Comparison of ENCODE assay signal across 8 mouse cellular contexts in genomic region chr10:43173828-43174325, GRCm38 (mm10). TPM values are rescaled to one million over a fixed set of nuclear protein-coding genes. Genes with fewer than 3 reads are reported as not detected.
A peak's percentile ranks its signal among the peaks of the same experiment; 100 is the strongest.
DNase-seq lines count a peak whose midpoint lies in the region; ATAC-seq lines count a peak whose summit lies in the region.

No protein-coding gene starts in this region.

- peak overlapping the region; percentile 85 for H3K4me3 ChIP-seq in forebrain, embryonic 14.5 days (ENCODE audit: low read depth, low read length)
- H3K4me3 ChIP-seq in kidney, embryonic 15.5 days (replicated peaks) = peak overlapping the region; percentile 87
- peak overlapping the region; percentile 82 for H3K4me3 ChIP-seq in neural tube, embryonic 11.5 days (ENCODE audit: low read depth, low read length)

- H3K27ac ChIP-seq in forebrain, embryonic 14.5 days (ENCODE audit: low read depth, low read length) = peak overlapping the region; percentile 96
- peak overlapping the region; percentile 79 for H3K27ac ChIP-seq in kidney, embryonic 15.5 days
- H3K27ac ChIP-seq in neural tube, embryonic 11.5 days (ENCODE audit: low read depth, low read length) = peak overlapping the region; percentile 88

- 0% methylated on average over 20 of the region's 38 CpGs for WGBS in forebrain, embryonic 14.5 days
- WGBS in kidney, embryonic 15.5 days = 0% methylated on average over 28 of the region's 38 CpGs
- under 1% methylated on average over 32 of the region's 38 CpGs for WGBS in neural tube, embryonic 11.5 days

- H3K4me1 ChIP-seq in forebrain, embryonic 14.5 days (ENCODE audit: control insufficient read depth, insufficient read depth, low read length) = peaks cover 27% of the 10 kb centered on the region
- peaks cover 36% of the 10 kb centered on the region for H3K4me1 ChIP-seq in kidney, embryonic 15.5 days
- H3K4me1 ChIP-seq in neural tube, embryonic 11.5 days (ENCODE audit: control insufficient read depth, insufficient read depth, low read length) = peaks cover 12% of the 10 kb centered on the region

- DNase-seq in left cerebral cortex, postnatal 4 days = peak; percentile 56
- no peak for DNase-seq in left cerebral cortex, postnatal 36 days (ENCODE audit: low spot score in 2 of 2)
- DNase-seq in adrenal gland, postnatal 25 days = peak; percentile 31
- DNase-seq in forebrain, embryonic 14.5 days (ENCODE audit: low spot score) = peak; percentile 58
- peak; percentile 59 for DNase-seq in neural tube, embryonic 11.5 days (ENCODE audit: low spot score)
- DNase-seq in right cerebral cortex, adult 2 months (ENCODE audit: low spot score in 2 of 2) = no peak

- ATAC-seq in forebrain, embryonic 14.5 days = peak; percentile 68
- 0 out of 2 replicates have a peak, but pooled peaks have one; percentile 27 for ATAC-seq in kidney, embryonic 15.5 days (replicated peaks; ENCODE audit: low FRiP score)
- ATAC-seq in neural tube, embryonic 11.5 days (ENCODE audit: insufficient read depth, low FRiP score, low TSS enrichment) = peak; percentile 53
- ATAC-seq in inflammation-experienced regulatory T-cells, adult 6 months = no peak

- no peaks in the 10 kb centered on the region for H3K27me3 ChIP-seq in forebrain, embryonic 14.5 days (replicated peaks; ENCODE audit: control insufficient read depth, insufficient read depth, low read length)
- H3K27me3 ChIP-seq in kidney, embryonic 15.5 days = peaks cover 77% of the 10 kb centered on the region
- H3K27me3 ChIP-seq in neural tube, embryonic 11.5 days (ENCODE audit: control insufficient read depth, insufficient read depth, low read length) = peaks cover 9% of the 10 kb centered on the region

- H3K4me2 ChIP-seq in forebrain, embryonic 14.5 days (ENCODE audit: low read length) = peak overlapping the region; percentile 92
- H3K4me2 ChIP-seq in kidney, embryonic 15.5 days = peak overlapping the region; percentile 98
- peak overlapping the region; percentile 93 for H3K4me2 ChIP-seq in neural tube, embryonic 11.5 days (ENCODE audit: low read depth)

- peak overlapping the region; percentile 93 for H3K9ac ChIP-seq in forebrain, embryonic 14.5 days (ENCODE audit: low read length)
- peak overlapping the region; percentile 73 for H3K9ac ChIP-seq in kidney, embryonic 15.5 days
- peak overlapping the region; percentile 87 for H3K9ac ChIP-seq in neural tube, embryonic 11.5 days (ENCODE audit: low read length)

- intact Hi-C loops in left cerebral cortex, postnatal 4 days (cut with DNase I) = loop anchor here (5.0 to 10.0 kb wide), 3 partner anchors 149 to 303 kb away; partner anchors contain the start of gene Bend3
- intact Hi-C loops in left cerebral cortex, postnatal 36 days (cut with DNase I) = loop anchor here (2.0 to 5.0 kb wide), 5 partner anchors 47 to 303 kb away; partner anchors contain the start of genes Bend3 and Pdss2

- no peaks in the 10 kb centered on the region for H3K9me3 ChIP-seq in forebrain, embryonic 14.5 days (replicated peaks; ENCODE audit: control insufficient read depth, low read length)
- no peaks in the 10 kb centered on the region for H3K9me3 ChIP-seq in kidney, embryonic 15.5 days (replicated peaks)
- no peaks in the 10 kb centered on the region for H3K9me3 ChIP-seq in neural tube, embryonic 11.5 days (ENCODE audit: control insufficient read depth, low read length)

- no peaks in the 10 kb centered on the region for H3K36me3 ChIP-seq in forebrain, embryonic 14.5 days (ENCODE audit: control insufficient read depth, insufficient read depth, low read length)
- no peaks in the 10 kb centered on the region for H3K36me3 ChIP-seq in kidney, embryonic 15.5 days
- H3K36me3 ChIP-seq in neural tube, embryonic 11.5 days (ENCODE audit: control insufficient read depth, insufficient read depth, low read length) = no peaks in the 10 kb centered on the region

RNA-seq across cellular contexts. Expression of gene Sobp, which starts 0.5 kb away (rescaled TPM):
- 100 to 1,000 TPM; 130 to 133 TPM for total RNA-seq in left cerebral cortex, postnatal 4 days (2021)
- 10 to 100 TPM; 76.7 to 79.5 TPM for total RNA-seq in left cerebral cortex, postnatal 36 days (2021)
- total RNA-seq in adrenal gland, postnatal 25 days (2021) = 6.2 and 6.3 TPM in 2 replicates
- polyA plus RNA-seq in forebrain, embryonic 14.5 days (2014; fragmentation: Nextera tagmentation; extraction: Ambion mirVana) = 12.8 and 14.5 TPM in 2 replicates
- polyA plus RNA-seq in kidney, embryonic 15.5 days (2015; fragmentation: Nextera tagmentation; extraction: Ambion mirVana) = 2.1 TPM in 2 replicates
- 4.5 and 4.6 TPM in 2 replicates for polyA plus RNA-seq in neural tube, embryonic 11.5 days (2014; fragmentation: Nextera tagmentation; extraction: Ambion mirVana)
- polyA plus RNA-seq in inflammation-experienced regulatory T-cells, adult 6 months (2017; shearing (Covaris generic)) = not detected

RNA-seq across cellular contexts. Expression of gene 9030612E09Rik, which starts 0.6 kb away (rescaled TPM):
- 1 to 10 TPM; 1.7 to 3.0 TPM for total RNA-seq in left cerebral cortex, postnatal 4 days (2021)
- 1 to 10 TPM; 1.4 to 2.8 TPM for total RNA-seq in left cerebral cortex, postnatal 36 days (2021)
- 0.82 TPM in 1 of 2 replicates, not detected in the other for total RNA-seq in adrenal gland, postnatal 25 days (2021)
- polyA plus RNA-seq in forebrain, embryonic 14.5 days (2014; fragmentation: Nextera tagmentation; extraction: Ambion mirVana) = 2.0 TPM in 2 replicates
- 0.71 and 0.96 TPM in 2 replicates for polyA plus RNA-seq in kidney, embryonic 15.5 days (2015; fragmentation: Nextera tagmentation; extraction: Ambion mirVana)
- 1.3 and 1.9 TPM in 2 replicates for polyA plus RNA-seq in neural tube, embryonic 11.5 days (2014; fragmentation: Nextera tagmentation; extraction: Ambion mirVana)
- polyA plus RNA-seq in inflammation-experienced regulatory T-cells, adult 6 months (2017; shearing (Covaris generic)) = not detected

RNA-seq across cellular contexts. Expression of gene Pdss2, which starts 47.4 kb away (rescaled TPM):
- total RNA-seq in left cerebral cortex, postnatal 4 days (2021) = 10 to 100 TPM; 19.5 to 21.5 TPM
- total RNA-seq in left cerebral cortex, postnatal 36 days (2021) = 10 to 100 TPM; 16.2 to 16.5 TPM
- 15.3 and 19.2 TPM in 2 replicates for total RNA-seq in adrenal gland, postnatal 25 days (2021)
- 13.3 and 13.9 TPM in 2 replicates for polyA plus RNA-seq in forebrain, embryonic 14.5 days (2014; fragmentation: Nextera tagmentation; extraction: Ambion mirVana)
- 14.5 and 15.3 TPM in 2 replicates for polyA plus RNA-seq in kidney, embryonic 15.5 days (2015; fragmentation: Nextera tagmentation; extraction: Ambion mirVana)
- 12.9 and 14.0 TPM in 2 replicates for polyA plus RNA-seq in neural tube, embryonic 11.5 days (2014; fragmentation: Nextera tagmentation; extraction: Ambion mirVana)
- 10 to 100 TPM in 1 of 3 experiments, 1 to 10 TPM in 2; 7.2 to 10.9 (median 9.5) TPM for polyA plus RNA-seq in inflammation-experienced regulatory T-cells, adult 6 months (2017; shearing (Covaris generic))

Comparison
In these comparisons a context has a peak if more than half of its experiments do, and no peak if none do; other contexts are left out.
1. DNase-seq: peak in left cerebral cortex, postnatal 4 days (single experiment), adrenal gland, postnatal 25 days (single experiment), forebrain, embryonic 14.5 days (single experiment) and neural tube, embryonic 11.5 days (single experiment); none in left cerebral cortex, postnatal 36 days (0 of 2) and right cerebral cortex, adult 2 months (0 of 2).
2. Peak in every context shown above with its lines, with median percentiles within 50 percentile points of each other: H3K27ac ChIP-seq, H3K4me2 ChIP-seq, H3K4me3 ChIP-seq and H3K9ac ChIP-seq.